Mouse (Mus musculus) left cerebral cortex, postnatal 10 days (tissue): ENCODE measurements around the gene Irf2bpl. TPM values are rescaled to one million over a fixed set of nuclear protein-coding genes. Genes with fewer than 3 reads are reported as not detected.
A peak's percentile ranks its signal among the peaks of the same experiment; 100 is the strongest.

Source experiments
- DNase-seq, 2 experiments: peaks; one replicate each; pipeline ENCODE4 v3.0.0; 2021 to 2022; ENCODE audit warnings: low spot score in 2 of 2, mixed read lengths in 1 of 2; ENCODE audit errors: extremely low spot score in 1 of 2
- intact Hi-C: fragments of 180-260 bp; cut with DNase I; formaldehyde crosslinking; loops from one replicate; pipeline ENCODE4 v1.15.1; 2025
- total RNA-seq, 2 experiments: library from RNA; stranded (reverse); gene quantifications; 2 replicates each; pipeline ENCODE4 v1.2.3; 2021

Gene Irf2bpl
- total RNA-seq, 2 experiments from 2014 or later: 86.4 to 89.5 TPM

GRCm38 (mm10) chr12:86889103-86889644 lies 4.6 kb upstream of the Irf2bpl start:
- intact Hi-C loops: no loop called here
- no peak for DNase-seq

- intact Hi-C loops: no loop called here
- DNase-seq: peak in 1 of 2 experiments; percentile 88
Measured at GRCm38 (mm10) chr12:86888130-86889069, 3.8 kb upstream of the Irf2bpl start.

- intact Hi-C loops: no loop called here
- DNase-seq: no peak
Measured at GRCm38 (mm10) chr12:86887381-86888129, 3.0 kb upstream of the Irf2bpl start.

GRCm38 (mm10) chr12:86886446-86886965 lies 1.9 kb upstream of the Irf2bpl start:
- intact Hi-C loops: no loop called here
- DNase-seq: no peak

DNA sequence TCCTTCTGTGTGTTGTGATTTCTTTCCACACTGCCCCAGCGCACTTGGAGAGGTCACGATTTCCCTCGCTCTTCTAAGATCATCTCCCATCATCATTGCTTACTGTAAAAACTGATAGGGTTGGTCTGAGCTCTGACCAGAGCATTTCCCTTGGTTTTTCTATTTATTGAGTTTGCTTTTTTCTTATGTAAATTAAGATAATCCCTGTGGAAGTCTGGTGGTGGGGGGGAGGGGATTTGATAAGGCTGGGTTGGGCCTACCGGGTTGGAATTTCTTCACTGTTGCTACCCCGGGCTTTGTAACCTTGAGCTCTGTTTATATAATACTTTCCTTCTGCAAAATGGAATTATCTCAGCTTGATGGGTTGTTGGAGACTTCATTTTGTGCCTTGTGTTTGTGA lies 1.1 kb upstream of the Irf2bpl start:
- no peak for DNase-seq
- intact Hi-C loops: loop anchor here (2.0 kb wide), 1 partner anchor 61 kb away; no protein-coding TSS in a partner anchor

DNA sequence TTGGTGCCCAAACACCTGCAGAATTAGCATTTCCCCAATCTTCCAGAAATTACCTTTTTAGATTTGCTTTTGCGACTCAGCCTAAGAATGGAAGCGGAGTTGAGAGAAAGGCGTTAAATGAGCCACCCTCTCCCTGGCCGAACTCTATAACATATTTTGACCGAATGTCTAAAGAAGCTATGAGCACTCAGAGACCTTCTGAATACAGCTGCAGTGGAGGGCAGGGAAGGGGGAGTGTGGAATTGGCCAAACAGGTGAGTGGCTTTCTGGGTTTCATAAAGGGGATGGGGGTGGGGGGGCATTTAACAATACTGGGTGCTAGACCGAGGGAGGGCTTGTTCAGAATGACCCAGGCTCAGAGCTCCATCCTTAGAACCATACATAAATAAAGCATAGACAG lies 738 bp upstream of the Irf2bpl start:
- no peak for DNase-seq
- intact Hi-C loops: loop anchor here (2.0 kb wide), 1 partner anchor 61 kb away; no protein-coding TSS in a partner anchor

DNA sequence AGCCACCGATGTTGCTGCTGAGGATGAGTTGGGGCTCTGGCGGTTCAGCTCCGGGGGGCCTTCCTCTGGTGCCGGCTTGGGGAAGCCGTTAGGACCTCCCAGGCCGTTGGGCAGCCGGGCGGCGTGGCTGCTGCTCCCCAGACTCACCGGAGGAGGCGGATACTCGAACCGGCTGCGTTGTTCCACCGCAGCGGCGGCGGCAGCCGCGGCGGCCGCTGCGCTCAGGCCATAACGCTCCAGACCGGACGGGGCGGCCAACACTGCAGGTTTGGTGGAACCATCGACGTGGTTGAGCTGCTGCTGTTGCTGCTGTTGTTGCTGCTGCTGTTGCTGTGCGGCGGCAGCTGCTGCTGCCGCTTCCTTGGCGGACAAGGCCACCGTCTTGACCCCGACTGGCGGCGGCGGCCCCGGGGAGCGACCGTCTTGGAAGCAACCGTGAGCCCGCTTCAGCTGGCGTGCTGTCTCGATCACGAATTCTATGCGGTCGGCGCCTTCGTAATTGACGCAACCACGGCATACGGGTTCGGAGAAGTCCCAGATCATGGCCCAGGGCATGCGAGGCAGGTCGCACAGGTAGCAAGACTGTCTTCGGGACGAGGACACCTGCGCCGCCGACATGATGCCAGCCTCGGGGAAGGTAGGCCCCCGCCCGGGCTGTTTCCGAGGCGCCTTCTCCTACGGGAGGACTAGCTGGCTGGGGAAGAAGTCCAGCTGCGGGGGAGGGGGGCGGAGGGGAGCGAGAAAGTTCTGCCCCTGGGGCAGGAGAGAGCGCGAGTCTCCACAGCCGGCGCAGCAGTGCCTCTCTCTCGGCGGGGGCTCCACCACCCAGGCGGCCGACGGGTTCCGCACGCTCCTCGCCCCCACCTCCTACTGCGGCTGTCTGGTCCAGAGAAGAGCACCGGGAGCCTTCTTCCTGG lies 1.1 kb downstream of the Irf2bpl start:
- intact Hi-C loops: loop anchor here (2.0 to 5.0 kb wide), 2 partner anchors 59 to 81 kb away; no protein-coding TSS in a partner anchor
- DNase-seq: peak in 1 of 2 experiments; percentile 84

DNA sequence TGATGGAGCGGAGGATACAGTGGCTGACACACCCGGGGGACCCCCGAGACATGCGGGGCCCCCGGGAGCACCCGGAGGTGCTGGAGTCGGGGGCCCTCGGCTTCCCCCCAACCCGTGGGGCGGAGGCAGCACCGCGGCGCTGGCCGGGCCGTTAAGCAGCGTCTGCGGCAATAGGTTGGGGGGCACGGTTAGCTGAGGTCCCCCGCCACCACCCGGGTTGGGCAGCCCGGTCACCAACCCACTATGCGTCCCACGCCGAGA lies 1.6 kb downstream of the Irf2bpl start:
- intact Hi-C loops: loop anchor here (5.0 kb wide), 1 partner anchor 81 kb away; no protein-coding TSS in a partner anchor
- no peak for DNase-seq

DNA sequence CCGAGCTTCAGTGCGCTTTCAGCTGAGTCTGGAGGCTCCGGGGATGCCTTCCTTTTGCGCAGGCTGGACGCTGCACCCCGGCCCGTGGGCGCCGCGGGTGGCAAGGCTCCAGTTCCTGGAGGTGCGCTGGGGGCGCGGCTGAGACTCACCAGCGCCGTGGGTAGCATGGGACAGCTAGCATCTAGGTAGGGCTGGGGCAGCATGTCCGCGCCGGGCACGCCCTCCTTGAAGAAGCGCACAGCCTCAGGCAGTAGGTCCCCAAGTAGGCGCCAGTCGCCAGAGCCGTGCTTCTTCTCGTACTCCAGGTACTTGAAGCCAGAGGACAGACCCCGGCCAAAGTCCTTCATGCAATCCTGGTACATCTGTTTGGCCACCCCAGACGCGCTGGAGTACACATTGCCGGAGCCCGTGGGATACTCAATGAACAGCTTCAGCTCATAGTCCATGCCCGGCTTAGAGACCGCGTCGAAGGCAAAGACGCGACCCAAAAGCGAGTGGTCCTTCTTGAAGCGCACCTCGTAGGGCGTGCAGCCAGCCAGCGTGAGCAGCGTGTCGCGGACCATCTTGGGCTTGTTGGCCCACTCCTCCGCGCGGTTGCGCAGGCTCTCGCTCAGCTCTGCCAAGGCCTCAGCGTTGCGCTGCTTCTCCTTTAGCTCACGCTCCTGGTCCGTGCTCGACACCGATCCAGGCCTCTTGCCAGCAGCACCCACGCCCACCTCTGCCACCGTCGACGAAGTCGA lies 2.1 kb downstream of the Irf2bpl start:
- intact Hi-C loops: loop anchor here (5.0 kb wide), 1 partner anchor 80 kb away; no protein-coding TSS in a partner anchor
- peak in 1 of 2 experiments; percentile 87 for DNase-seq

- peak in 1 of 2 experiments; percentile 71 for DNase-seq
Measured at GRCm38 (mm10) chr12:86881809-86882278, 2.8 kb downstream of the Irf2bpl start.

GRCm38 (mm10) chr12:86880090-86880723 lies 4.4 kb downstream of the Irf2bpl start:
- intact Hi-C loops: loop anchor here (5.0 kb wide), 1 partner anchor 78 kb away; no protein-coding TSS in a partner anchor
- no peak for DNase-seq

More at GRCm38 (mm10) chr12:86881809-86882278, 2.8 kb downstream of the Irf2bpl start:
- intact Hi-C loops: loop anchor here (5.0 kb wide), 1 partner anchor 80 kb away; no protein-coding TSS in a partner anchor

- intact Hi-C loops: loop anchor here (5.0 kb wide), 1 partner anchor 77 kb away; no protein-coding TSS in a partner anchor
- DNase-seq: no peak
Measured at GRCm38 (mm10) chr12:86879446-86880085, 5.0 kb downstream of the Irf2bpl start.

- DNase-seq: no peak
- intact Hi-C loops: no loop called here
Measured at GRCm38 (mm10) chr12:86878426-86879353, 5.9 kb downstream of the Irf2bpl start.

DNA sequence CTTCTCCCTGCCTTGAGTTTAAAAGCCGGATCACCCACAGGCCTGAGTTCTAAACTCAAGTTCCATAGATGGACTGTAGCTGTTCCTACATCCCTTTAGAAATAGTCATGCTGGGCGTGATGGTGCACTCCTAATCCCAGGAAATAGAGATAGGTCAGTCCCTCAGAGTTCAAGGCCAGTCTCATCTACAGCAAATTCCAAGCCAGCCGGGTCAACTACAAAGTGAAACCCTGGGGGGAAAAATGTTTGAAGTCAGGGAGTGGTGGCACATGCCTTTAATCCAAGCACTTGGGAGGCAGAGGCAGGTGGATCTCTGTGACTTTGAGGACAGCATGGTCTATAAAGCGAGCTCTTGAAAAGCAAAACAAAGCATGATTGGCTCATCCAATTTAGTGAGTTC lies 7.6 kb downstream of the Irf2bpl start:
- intact Hi-C loops: no loop called here
- no peak for DNase-seq

GRCm38 (mm10) chr12:86876116-86876515 lies 8.5 kb downstream of the Irf2bpl start:
- intact Hi-C loops: no loop called here
- no peak for DNase-seq
